Comparison of ENCODE assay signal across 21 mouse cellular contexts in genomic region chr15:78431541-78432121, GRCm38 (mm10). TPM values are rescaled to one million over a fixed set of nuclear protein-coding genes. Genes with fewer than 3 reads are reported as not detected.
DNase-seq lines count a peak whose midpoint lies in the region; ATAC-seq and TF ChIP-seq lines count a peak whose summit lies in the region.
"Had no signal": no experiment of that assay in that cellular context is flagged by ENCODE, and none has a peak within 500 bp of the region (broad histone marks: within the 10 kb centered on the region; RNA-seq: fewer than 3 reads in every experiment).

No protein-coding gene starts in this region.

- 83% methylated on average over 7 of the region's 7 CpGs for WGBS in forebrain, embryonic 15.5 days
- WGBS in forebrain, postnatal 0 days = 88% methylated on average over 7 of the region's 7 CpGs
- WGBS in kidney, postnatal 0 days = 77% methylated on average over 7 of the region's 7 CpGs
- WGBS in liver, embryonic 15.5 days (ENCODE audit: insufficient replicate concordance) = 48% methylated on average over 7 of the region's 7 CpGs

- peaks cover 22% of the 10 kb centered on the region for H3K4me1 ChIP-seq in forebrain, embryonic 15.5 days
- peaks cover 15% of the 10 kb centered on the region for H3K4me1 ChIP-seq in forebrain, postnatal 0 days (ENCODE audit: insufficient read depth)
- H3K4me1 ChIP-seq in brown adipose tissue, adult 24 weeks (ENCODE audit: control insufficient read depth, insufficient read depth, insufficient read length, low read length) = peaks cover 19% of the 10 kb centered on the region
- peaks cover 23% of the 10 kb centered on the region for H3K4me1 ChIP-seq in kidney, postnatal 0 days (replicated peaks; ENCODE audit: insufficient read depth, low read length)
- peaks cover 22% of the 10 kb centered on the region for H3K4me1 ChIP-seq in liver, embryonic 15.5 days (replicated peaks)

- no peak for ATAC-seq in forebrain, embryonic 15.5 days (replicated peaks)
- ATAC-seq in forebrain, postnatal 0 days = no peak
- ATAC-seq in kidney, postnatal 0 days (replicated peaks; ENCODE audit: low FRiP score, low read depth) = peak; percentile 44; the same call in 1 of the 2 replicates
- ATAC-seq in liver, embryonic 15.5 days (ENCODE audit: insufficient read depth) = peak; percentile 26; the same call in 1 of the 2 replicates
- ATAC-seq: inflammation-experienced regulatory T-cells, adult 6 months; midbrain, embryonic 13.5 days had no signal

- DNase-seq in forebrain, postnatal 0 days = no peak
- DNase-seq in kidney, postnatal 0 days (ENCODE audit: low spot score) = no peak
- DNase-seq in right cerebral cortex, adult 18-20 months = no peak
- no peak for DNase-seq in adrenal gland, adult 18-20 months (ENCODE audit: low spot score in 2 of 2)
- no peak for DNase-seq in cerebellum, postnatal 10 days
- DNase-seq: adrenal gland, postnatal 36 days; cerebellum, postnatal 36 days; layer of hippocampus, adult 9-11 months; lung, postnatal 36 days had no signal

- no peaks in the 10 kb centered on the region for H3K9me3 ChIP-seq in forebrain, embryonic 15.5 days
- H3K9me3 ChIP-seq in forebrain, postnatal 0 days (ENCODE audit: low read length) = no peaks in the 10 kb centered on the region
- H3K9me3 ChIP-seq in kidney, postnatal 0 days (replicated peaks; ENCODE audit: low read length) = no peaks in the 10 kb centered on the region
- H3K9me3 ChIP-seq in liver, embryonic 15.5 days (replicated peaks) = no peaks in the 10 kb centered on the region
- H3K9me3 ChIP-seq: forebrain, embryonic 10.5 days; heart, embryonic 13.5 days; midbrain, embryonic 13.5 days had no signal

- no peak overlapping the region for H3K9ac ChIP-seq in forebrain, embryonic 15.5 days (replicated peaks)
- H3K9ac ChIP-seq in forebrain, postnatal 0 days = no peak overlapping the region
- no peak overlapping the region for H3K9ac ChIP-seq in kidney, postnatal 0 days (ENCODE audit: low read depth, low read length)
- H3K9ac ChIP-seq in liver, embryonic 15.5 days = no peak overlapping the region
- H3K9ac ChIP-seq: heart, embryonic 13.5 days; midbrain, embryonic 13.5 days had no signal

- H3K36me3 ChIP-seq in forebrain, embryonic 15.5 days = peaks cover 15% of the 10 kb centered on the region
- peaks cover 37% of the 10 kb centered on the region for H3K36me3 ChIP-seq in forebrain, postnatal 0 days (ENCODE audit: insufficient read depth)
- peaks cover 14% of the 10 kb centered on the region; the same call in 1 of the 2 replicates for H3K36me3 ChIP-seq in kidney, postnatal 0 days (ENCODE audit: insufficient read depth, low read length)
- no peaks in the 10 kb centered on the region for H3K36me3 ChIP-seq in liver, embryonic 15.5 days (replicated peaks)

- no peak for TF ChIP-seq CTCF in forebrain, postnatal 0 days (IDR thresholded peaks at IDR 0.05; ENCODE audit: low read depth)
- TF ChIP-seq CTCF in kidney, postnatal 0 days (IDR thresholded peaks at IDR 0.05; ENCODE audit: low read depth) = no peak

- no peak overlapping the region for H3K4me2 ChIP-seq in forebrain, embryonic 15.5 days (replicated peaks)
- H3K4me2 ChIP-seq in forebrain, postnatal 0 days (ENCODE audit: low read depth) = no peak overlapping the region
- H3K4me2 ChIP-seq in kidney, postnatal 0 days (ENCODE audit: low read length) = no peak overlapping the region
- no peak overlapping the region for H3K4me2 ChIP-seq in liver, embryonic 15.5 days
- H3K4me2 ChIP-seq: heart, embryonic 13.5 days; midbrain, embryonic 13.5 days had no signal

- 0 out of 2 replicates have a peak overlapping the region, but pooled peaks have one; percentile 3 for H3K27ac ChIP-seq in forebrain, embryonic 15.5 days (replicated peaks)
- no peak overlapping the region for H3K27ac ChIP-seq in forebrain, postnatal 0 days (ENCODE audit: low read depth, low read length)
- peak overlapping the region; percentile 98 for H3K27ac ChIP-seq in brown adipose tissue, adult 24 weeks (replicated peaks; ENCODE audit: low read depth, low read length)
- peak overlapping the region; percentile 71 for H3K27ac ChIP-seq in kidney, postnatal 0 days
- H3K27ac ChIP-seq in liver, embryonic 15.5 days (replicated peaks) = peak overlapping the region; percentile 65
- H3K27ac ChIP-seq: heart, embryonic 13.5 days; midbrain, embryonic 13.5 days had no signal

- H3K27me3 ChIP-seq in forebrain, embryonic 15.5 days = no peaks in the 10 kb centered on the region
- H3K27me3 ChIP-seq in forebrain, postnatal 0 days (ENCODE audit: insufficient read depth, low read length) = no peaks in the 10 kb centered on the region
- H3K27me3 ChIP-seq in kidney, postnatal 0 days (ENCODE audit: insufficient read depth, low read length) = no peaks in the 10 kb centered on the region
- peaks cover 61% of the 10 kb centered on the region for H3K27me3 ChIP-seq in liver, embryonic 15.5 days

- no peak overlapping the region for H3K4me3 ChIP-seq in forebrain, embryonic 15.5 days
- no peak overlapping the region for H3K4me3 ChIP-seq in forebrain, postnatal 0 days (ENCODE audit: low read depth, low read length)
- no peak overlapping the region for H3K4me3 ChIP-seq in brown adipose tissue, adult 24 weeks (ENCODE audit: insufficient read depth, low read depth, low read length)
- no peak overlapping the region for H3K4me3 ChIP-seq in kidney, postnatal 0 days (replicated peaks; ENCODE audit: low read depth, low read length)
- H3K4me3 ChIP-seq in liver, embryonic 15.5 days (replicated peaks) = no peak overlapping the region
- H3K4me3 ChIP-seq: forebrain, embryonic 10.5 days; heart, embryonic 13.5 days; midbrain, embryonic 13.5 days had no signal

RNA-seq across cellular contexts. Expression of gene Kctd17, which starts 3.3 kb away (rescaled TPM):
- polyA plus RNA-seq in forebrain, embryonic 15.5 days (2015; fragmentation: Nextera tagmentation; extraction: Ambion mirVana) = 123 and 132 TPM in 2 replicates
- 148 and 153 TPM in 2 replicates for total RNA-seq in forebrain, postnatal 0 days (2014; rRNA removed)
- 146 and 152 TPM in 2 replicates for polyA plus RNA-seq in forebrain, postnatal 0 days (2015; fragmentation: Nextera tagmentation; extraction: Ambion mirVana)
- polyA plus RNA-seq in brown adipose tissue, adult 24 weeks (2012; ENCODE audit: insufficient read depth, insufficient read length, missing spikeins) = 37.9 and 42.7 TPM in 2 replicates
- polyA plus RNA-seq in kidney, postnatal 0 days (2015; fragmentation: Nextera tagmentation; extraction: Ambion mirVana) = 44.8 and 47.8 TPM in 2 replicates
- polyA plus RNA-seq in liver, embryonic 15.5 days (2015; fragmentation: Nextera tagmentation; extraction: Ambion mirVana) = 4.5 and 4.6 TPM in 2 replicates
- total RNA-seq in adrenal gland, adult 18-20 months (2021) = 10 to 100 TPM; 80.4 to 83.4 TPM

RNA-seq across cellular contexts. Expression of gene Mpst, which starts 25.4 kb away (rescaled TPM):
- polyA plus RNA-seq in forebrain, embryonic 15.5 days (2015; fragmentation: Nextera tagmentation; extraction: Ambion mirVana) = 4.1 and 5.3 TPM in 2 replicates
- total RNA-seq in forebrain, postnatal 0 days (2014; rRNA removed) = 85.9 and 92.5 TPM in 2 replicates
- 3.3 and 3.5 TPM in 2 replicates for polyA plus RNA-seq in forebrain, postnatal 0 days (2015; fragmentation: Nextera tagmentation; extraction: Ambion mirVana)
- 22.1 and 26.4 TPM in 2 replicates for polyA plus RNA-seq in brown adipose tissue, adult 24 weeks (2012; ENCODE audit: insufficient read depth, insufficient read length, missing spikeins)
- 3.0 and 4.6 TPM in 2 replicates for polyA plus RNA-seq in kidney, postnatal 0 days (2015; fragmentation: Nextera tagmentation; extraction: Ambion mirVana)
- polyA plus RNA-seq in liver, embryonic 15.5 days (2015; fragmentation: Nextera tagmentation; extraction: Ambion mirVana) = 5.6 and 5.8 TPM in 2 replicates
- 10 to 100 TPM; 38.7 to 48.5 TPM for total RNA-seq in adrenal gland, adult 18-20 months (2021)

RNA-seq across cellular contexts. Expression of gene Tst, which starts 25.9 kb away (rescaled TPM):
- polyA plus RNA-seq in forebrain, embryonic 15.5 days (2015; fragmentation: Nextera tagmentation; extraction: Ambion mirVana) = 23.7 and 24.6 TPM in 2 replicates
- 36.6 and 37.7 TPM in 2 replicates for total RNA-seq in forebrain, postnatal 0 days (2014; rRNA removed)
- polyA plus RNA-seq in forebrain, postnatal 0 days (2015; fragmentation: Nextera tagmentation; extraction: Ambion mirVana) = 37.3 and 40.1 TPM in 2 replicates
- 37.0 and 39.4 TPM in 2 replicates for polyA plus RNA-seq in brown adipose tissue, adult 24 weeks (2012; ENCODE audit: insufficient read depth, insufficient read length, missing spikeins)
- 128 and 131 TPM in 2 replicates for polyA plus RNA-seq in kidney, postnatal 0 days (2015; fragmentation: Nextera tagmentation; extraction: Ambion mirVana)
- polyA plus RNA-seq in liver, embryonic 15.5 days (2015; fragmentation: Nextera tagmentation; extraction: Ambion mirVana) = 200 and 245 TPM in 2 replicates
- 100 to 1,000 TPM; 207 to 261 TPM for total RNA-seq in adrenal gland, adult 18-20 months (2021)

RNA-seq across cellular contexts. Expression of gene Tex33, which starts 35.9 kb away (rescaled TPM):
- polyA plus RNA-seq in forebrain, embryonic 15.5 days (2015; fragmentation: Nextera tagmentation; extraction: Ambion mirVana) = not detected in 2 replicates
- total RNA-seq in forebrain, postnatal 0 days (2014; rRNA removed) = not detected in 2 replicates
- not detected in 2 replicates for polyA plus RNA-seq in forebrain, postnatal 0 days (2015; fragmentation: Nextera tagmentation; extraction: Ambion mirVana)
- polyA plus RNA-seq in brown adipose tissue, adult 24 weeks (2012; ENCODE audit: insufficient read depth, insufficient read length, missing spikeins) = not detected in 2 replicates
- polyA plus RNA-seq in kidney, postnatal 0 days (2015; fragmentation: Nextera tagmentation; extraction: Ambion mirVana) = not detected in 2 replicates
- polyA plus RNA-seq in liver, embryonic 15.5 days (2015; fragmentation: Nextera tagmentation; extraction: Ambion mirVana) = not detected in 2 replicates
- not detected for total RNA-seq in adrenal gland, adult 18-20 months (2021)
- total RNA-seq: adrenal gland, postnatal 36 days; gastrocnemius, postnatal 4 days; hematopoietic stem cell, adult 5-6 weeks had no signal
- polyA plus RNA-seq: embryonic facial prominence, embryonic 14.5 days; forebrain, embryonic 10.5 days; heart, embryonic 13.5 days; inflammation-experienced regulatory T-cells, adult 6 months; limb, embryonic 14.5 days; midbrain, embryonic 13.5 days had no signal

RNA-seq across cellular contexts. Expression of gene Tmprss6, which starts 36.8 kb away (rescaled TPM):
- polyA plus RNA-seq in forebrain, embryonic 15.5 days (2015; fragmentation: Nextera tagmentation; extraction: Ambion mirVana) = 0.11 and 0.34 TPM in 2 replicates
- 0.19 TPM in 1 of 2 replicates, not detected in the other for total RNA-seq in forebrain, postnatal 0 days (2014; rRNA removed)
- 0.07 and 0.08 TPM in 2 replicates for polyA plus RNA-seq in forebrain, postnatal 0 days (2015; fragmentation: Nextera tagmentation; extraction: Ambion mirVana)
- 0.71 and 2.0 TPM in 2 replicates for polyA plus RNA-seq in brown adipose tissue, adult 24 weeks (2012; ENCODE audit: insufficient read depth, insufficient read length, missing spikeins)
- 0.10 and 0.24 TPM in 2 replicates for polyA plus RNA-seq in kidney, postnatal 0 days (2015; fragmentation: Nextera tagmentation; extraction: Ambion mirVana)
- 22.0 and 29.2 TPM in 2 replicates for polyA plus RNA-seq in liver, embryonic 15.5 days (2015; fragmentation: Nextera tagmentation; extraction: Ambion mirVana)
- 1 to 10 TPM in 1 of 2 experiments, under 1 TPM in 1; 0.54 to 2.4 TPM for total RNA-seq in adrenal gland, adult 18-20 months (2021)
- total RNA-seq: hematopoietic stem cell, adult 5-6 weeks; left cerebral cortex, postnatal 10 days had no signal
- polyA plus RNA-seq: inflammation-experienced regulatory T-cells, adult 6 months had no signal

Comparison
In these comparisons a context has a peak if more than half of its experiments do, and no peak if none do; other contexts are left out.
1. ATAC-seq: peak in kidney, postnatal 0 days (single experiment) and liver, embryonic 15.5 days (single experiment); none in forebrain, embryonic 15.5 days (single experiment) and forebrain, postnatal 0 days (single experiment).